Mouse (Mus musculus): ENCODE data around the gene Cdkal1.

Cdkal1 gene

GRCm38 (mm10) chr13:29810780-29811179, 44.7 kb downstream of the Cdkal1 start:
- DNase-seq (ENCODE audit: low read depth, low spot score) = no peak

DNA sequence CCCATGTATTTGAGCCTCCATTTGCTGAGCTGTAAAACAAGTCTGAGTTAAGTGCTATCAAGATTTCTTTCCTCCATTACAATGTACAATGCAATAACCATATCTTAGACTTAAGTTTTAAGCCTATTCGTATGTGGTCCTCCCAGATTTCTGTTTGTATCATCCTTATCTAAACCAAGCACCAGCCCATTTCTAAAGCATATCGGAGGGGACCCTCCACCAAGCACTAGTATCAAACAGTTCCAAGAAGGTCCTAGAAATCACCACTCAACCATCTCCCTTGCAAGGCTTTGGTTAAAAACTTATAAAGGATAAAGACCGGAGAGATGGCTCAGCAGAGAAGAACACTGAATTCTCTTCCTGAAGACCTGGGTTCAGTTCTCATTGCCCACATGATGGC, 47.1 kb downstream of the Cdkal1 start:
- DNase-seq (ENCODE audit: low read depth, low spot score) = no peak

DNA sequence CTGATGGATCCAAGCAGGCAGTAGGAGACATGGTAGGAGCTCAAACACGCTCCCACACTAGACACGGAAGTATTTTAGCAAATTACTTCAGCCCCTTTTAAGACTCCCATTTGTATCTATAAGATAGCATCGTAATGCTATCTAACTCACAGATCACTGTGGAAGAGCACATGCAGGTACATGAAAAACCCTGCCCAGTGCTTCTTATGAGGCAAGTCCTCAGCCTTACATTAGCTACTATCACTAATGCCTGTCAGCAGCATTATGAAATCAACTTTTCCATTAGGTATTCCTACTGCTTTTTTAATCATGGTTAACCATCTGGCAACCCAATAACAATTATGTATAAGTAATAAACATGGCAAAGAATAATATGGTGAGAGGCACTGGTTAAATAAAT, 47.5 kb downstream of the Cdkal1 start:
- no peak for DNase-seq (ENCODE audit: low read depth, low spot score)

DNA sequence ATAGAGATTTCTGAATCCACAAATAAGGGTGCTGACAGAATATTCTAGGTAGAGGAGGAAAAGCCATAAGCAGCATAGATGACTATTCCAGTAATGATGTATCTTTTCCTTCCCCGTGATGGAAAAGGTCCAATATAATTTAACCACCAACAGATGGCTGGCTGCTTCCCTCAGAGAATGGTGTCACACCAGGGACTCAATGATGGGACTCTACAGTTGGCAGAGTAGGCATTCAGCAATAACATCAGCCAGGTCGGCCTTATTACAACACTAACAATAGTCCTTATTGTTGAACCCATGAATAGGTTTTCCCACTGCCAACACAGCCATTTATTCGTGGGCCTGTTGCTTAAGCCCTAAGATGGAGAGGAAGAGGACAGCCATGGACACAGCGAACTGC, 48.6 kb downstream of the Cdkal1 start:
- no peak for DNase-seq (ENCODE audit: low read depth, low spot score)

- DNase-seq (ENCODE audit: low read depth, low spot score) = no peak
These were observed 50.2 kb downstream of the Cdkal1 start for GRCm38 (mm10) chr13:29805296-29805695.

DNA sequence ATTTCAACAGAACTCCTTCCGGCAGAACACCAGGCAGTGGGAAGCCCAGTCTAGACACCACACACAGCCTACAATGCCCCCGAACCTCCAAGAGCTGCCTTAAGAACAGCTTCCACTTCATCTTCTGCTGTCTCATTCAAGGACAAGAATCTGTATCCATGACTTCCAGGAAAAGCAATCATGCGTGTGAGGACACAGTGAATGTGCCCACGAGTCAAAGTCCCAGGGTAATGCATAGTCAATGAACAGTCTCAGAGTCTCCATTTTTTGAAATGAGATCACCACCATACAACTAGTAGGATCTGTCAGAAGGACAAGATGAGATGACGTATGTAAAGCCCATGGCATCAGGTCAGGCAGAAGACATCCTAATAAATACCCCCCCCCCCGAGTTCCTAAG, 51.4 kb downstream of the Cdkal1 start:
- no peak for DNase-seq (ENCODE audit: low read depth, low spot score)

GRCm38 (mm10) chr13:29802699-29803098, 52.8 kb downstream of the Cdkal1 start:
- no peak for DNase-seq (ENCODE audit: low read depth, low spot score)

DNA sequence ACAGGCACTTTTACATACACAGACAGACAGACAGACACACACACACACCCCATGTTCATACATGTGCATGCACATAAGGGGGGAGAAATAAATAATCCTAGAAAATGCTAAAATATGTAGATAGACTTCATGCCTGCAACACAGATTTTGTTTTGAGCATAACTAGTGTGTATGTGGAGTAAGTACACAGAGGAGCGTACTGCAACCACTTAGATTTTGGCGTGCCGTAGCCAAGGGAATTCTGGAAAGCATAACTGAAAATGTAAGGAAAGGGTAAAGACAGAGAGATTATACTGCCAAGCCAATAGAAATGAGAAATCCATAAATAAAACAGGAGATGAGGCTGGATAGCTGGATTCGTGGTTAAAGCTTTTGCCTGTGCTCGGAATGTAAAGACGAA, 55.4 kb downstream of the Cdkal1 start:
- DNase-seq (ENCODE audit: low read depth, low spot score) = no peak

DNA sequence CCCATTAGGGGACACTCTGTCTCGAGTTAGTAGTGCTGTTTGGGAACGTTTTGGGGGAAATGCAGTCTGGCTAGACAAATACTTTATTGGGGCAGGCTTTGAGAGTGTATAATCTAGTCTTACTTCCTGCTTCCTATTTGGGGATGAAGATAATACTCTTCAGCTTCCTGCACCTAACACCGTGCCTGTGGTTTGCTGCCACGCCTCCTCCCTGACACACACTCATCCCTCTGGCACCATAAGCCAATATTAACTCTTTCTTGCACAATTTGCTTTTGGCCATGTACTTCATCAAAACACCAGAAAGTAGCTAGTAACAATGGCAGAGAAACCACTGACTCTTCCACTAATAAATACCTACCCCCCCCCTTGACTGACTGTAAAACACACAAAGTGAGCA, 63.4 kb downstream of the Cdkal1 start:
- no peak for DNase-seq (ENCODE audit: low read depth, low spot score)

DNA sequence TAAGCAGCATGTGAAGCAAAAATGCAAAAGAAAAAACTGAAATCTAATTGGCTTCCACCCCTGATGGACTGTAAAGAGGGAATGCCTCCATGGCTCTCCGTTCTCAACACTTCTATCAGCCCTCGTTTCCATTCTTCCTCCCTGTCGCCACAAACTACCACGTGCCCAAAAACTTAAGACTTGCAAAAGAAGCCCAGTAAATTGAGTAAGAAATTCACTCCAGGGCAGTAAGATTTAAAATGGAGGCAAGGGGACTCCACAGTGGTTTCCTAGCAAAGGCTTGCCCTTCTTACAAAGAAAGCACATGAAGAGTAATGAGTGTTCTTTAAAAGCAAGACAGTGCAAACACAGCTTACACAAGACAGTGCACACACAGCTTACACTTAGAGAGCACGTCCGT, 64.0 kb downstream of the Cdkal1 start:
- DNase-seq (ENCODE audit: low read depth, low spot score) = no peak

GRCm38 (mm10) chr13:29786984-29787383, 68.5 kb downstream of the Cdkal1 start:
- DNase-seq (ENCODE audit: low read depth, low spot score) = no peak

- no peak for DNase-seq (ENCODE audit: low read depth, low spot score)
These were observed 70.6 kb downstream of the Cdkal1 start for GRCm38 (mm10) chr13:29784894-29785293.

- DNase-seq (ENCODE audit: low read depth, low spot score) = no peak
These were observed 74.1 kb downstream of the Cdkal1 start for GRCm38 (mm10) chr13:29781332-29781731.

- DNase-seq (ENCODE audit: low read depth, low spot score) = peak; percentile 24
These were observed 74.8 kb downstream of the Cdkal1 start for GRCm38 (mm10) chr13:29780713-29781112.

DNA sequence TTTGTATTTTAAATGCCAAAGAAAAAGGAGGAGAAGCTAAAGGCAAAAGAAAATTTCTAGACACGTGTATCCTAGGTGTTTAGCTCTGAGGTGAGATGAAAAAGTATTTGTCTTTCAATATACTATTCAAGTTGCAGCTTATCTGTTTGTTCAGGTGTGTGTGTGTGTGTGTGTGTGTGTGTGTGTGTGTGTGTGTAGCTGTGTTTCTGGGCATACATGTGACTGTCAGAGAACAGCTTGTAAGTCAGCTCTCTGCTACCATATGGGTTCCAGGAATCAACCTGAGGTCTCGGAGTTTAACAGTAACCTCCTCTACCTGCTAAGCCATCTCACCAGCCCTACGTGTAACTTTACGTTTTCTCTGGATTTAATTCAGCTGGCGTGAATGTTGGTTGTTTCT, 76.0 kb downstream of the Cdkal1 start:
- no peak for DNase-seq (ENCODE audit: low read depth, low spot score)

- DNase-seq (ENCODE audit: low read depth, low spot score) = no peak
These were observed 76.4 kb downstream of the Cdkal1 start for GRCm38 (mm10) chr13:29779116-29779515.

- no peak for DNase-seq (ENCODE audit: low read depth, low spot score)
These were observed 77.3 kb downstream of the Cdkal1 start for GRCm38 (mm10) chr13:29778124-29778523.

GRCm38 (mm10) chr13:29777225-29777624, 78.2 kb downstream of the Cdkal1 start:
- DNase-seq (ENCODE audit: low read depth, low spot score) = no peak

GRCm38 (mm10) chr13:29775603-29776230, 79.8 kb downstream of the Cdkal1 start:
- no peak for DNase-seq (ENCODE audit: low read depth, low spot score)

- DNase-seq (ENCODE audit: low read depth, low spot score) = no peak
These were observed 81.9 kb downstream of the Cdkal1 start for GRCm38 (mm10) chr13:29773563-29773962.

- DNase-seq (ENCODE audit: low read depth, low spot score) = no peak
These were observed 82.5 kb downstream of the Cdkal1 start for GRCm38 (mm10) chr13:29772970-29773369.

DNA sequence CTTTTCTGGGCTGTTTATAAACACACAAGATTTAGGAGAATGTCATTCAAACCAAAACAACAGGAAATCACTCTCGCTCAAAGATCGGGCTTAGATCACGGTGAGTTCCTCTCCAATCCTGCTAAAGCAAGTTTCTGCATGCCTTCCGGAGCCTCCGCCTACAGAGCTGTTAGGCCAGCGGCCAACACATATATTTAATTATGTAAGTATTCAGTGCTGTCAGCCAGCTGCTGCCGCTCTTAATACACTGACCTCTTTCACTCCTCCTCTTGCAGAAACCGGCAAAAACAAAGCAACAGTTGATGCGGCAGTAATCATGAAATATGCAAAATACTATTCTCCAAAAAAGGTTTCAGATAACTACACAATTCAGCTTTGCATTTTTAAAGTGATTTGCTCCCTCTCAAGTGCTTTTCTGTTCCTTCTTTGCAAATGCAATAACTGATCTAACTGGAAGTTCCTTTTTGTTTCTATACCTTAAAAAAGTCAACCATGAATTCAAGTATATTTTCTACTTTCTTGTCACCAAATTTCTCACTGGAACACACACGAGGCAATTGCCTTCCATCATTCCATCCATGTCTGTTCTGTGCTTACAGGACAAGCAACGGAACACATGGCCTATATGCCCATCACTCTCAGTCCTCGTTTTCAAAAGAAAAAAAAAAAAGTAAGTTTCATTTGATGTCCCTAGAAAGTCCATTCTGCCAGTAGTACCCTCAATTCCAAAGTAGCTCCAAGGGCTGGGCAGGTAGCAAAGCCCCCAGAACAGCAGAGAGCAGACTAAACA, 85.6 kb downstream of the Cdkal1 start:
- DNase-seq (ENCODE audit: low read depth, low spot score) = peak; percentile 38

- DNase-seq (ENCODE audit: low read depth, low spot score) = no peak
These were observed 87.4 kb downstream of the Cdkal1 start for GRCm38 (mm10) chr13:29768104-29768503.

Measured in CD4-positive helper T cell, adult 2 months (primary cell).